Mouse (Mus musculus): ENCODE measurements at regions not wholly inside any gene's neighbourhood (a gene's known extent, or its start where the extent isn't known, plus 50 kb on each side); places are given as distances from the start of the nearest gene placed in this dataset.
A peak's percentile ranks its signal among the peaks of the same experiment; 100 is the strongest.

DNA sequence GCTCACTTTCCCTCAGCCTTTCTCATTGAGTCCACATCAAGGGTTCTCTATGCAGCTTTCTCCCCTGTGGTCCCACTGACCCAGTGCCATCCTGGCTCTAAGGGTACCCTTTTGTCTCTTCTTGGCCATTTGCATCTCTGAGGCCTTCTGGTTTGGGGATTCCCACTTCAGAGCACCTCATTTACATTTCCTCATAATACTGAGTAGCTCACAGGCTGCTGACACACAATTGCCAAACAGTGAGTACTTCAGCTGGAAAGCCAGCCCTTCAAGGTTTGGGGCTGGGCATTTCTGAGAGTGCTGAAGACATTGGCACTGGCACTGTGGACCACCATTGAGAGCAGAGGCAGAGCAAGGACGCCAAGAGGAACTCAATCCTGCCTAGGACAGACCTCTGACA is 99.2 kb downstream of the Rassf10 start:
- no peaks in the 10 kb centered on the region for H3K4me1 ChIP-seq (ENCODE audit: control insufficient read depth, insufficient read depth, low read length)
- peak; percentile 80 for ATAC-seq
- no peak overlapping the region for H3K4me3 ChIP-seq (ENCODE audit: low read depth, low read length)
- H3K9me3 ChIP-seq (replicated peaks; ENCODE audit: control insufficient read depth, low read length, poor library complexity, severe bottlenecking) = no peaks in the 10 kb centered on the region
- no peak overlapping the region for H3K27ac ChIP-seq (ENCODE audit: low read length)
- no peaks in the 10 kb centered on the region for H3K27me3 ChIP-seq (ENCODE audit: control insufficient read depth, insufficient read depth, low read depth, low read length)
- no peaks in the 10 kb centered on the region for H3K36me3 ChIP-seq (ENCODE audit: control insufficient read depth, insufficient read depth, low read length)
- no peak overlapping the region for H3K4me2 ChIP-seq (ENCODE audit: low read length)
- H3K9ac ChIP-seq (ENCODE audit: low read depth, low read length) = no peak overlapping the region
- 19% methylated on average over 1 of the region's 1 CpGs for WGBS

DNA sequence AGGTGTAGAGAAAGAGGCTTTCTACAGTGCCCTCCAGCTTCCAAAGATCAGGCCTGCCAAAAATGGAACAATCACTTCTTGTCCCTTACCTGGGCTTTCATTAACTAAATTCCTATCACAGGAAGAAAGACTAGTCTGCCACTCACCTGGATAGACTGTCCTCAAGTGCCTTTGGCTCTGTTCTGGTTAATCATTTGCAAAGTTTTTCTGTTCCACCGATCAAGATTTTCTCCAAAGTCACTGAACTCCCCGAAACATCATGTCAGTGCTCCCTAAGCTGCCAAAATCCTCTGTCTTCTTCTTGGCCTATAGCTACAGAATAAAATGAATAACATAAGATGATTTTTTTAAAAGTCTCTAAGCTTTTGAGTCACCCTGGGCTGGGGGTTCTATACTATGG is 102.7 kb downstream of the Rassf10 start:
- H3K4me2 ChIP-seq (ENCODE audit: low read length) = no peak overlapping the region
- no peak overlapping the region for H3K4me3 ChIP-seq (ENCODE audit: low read depth, low read length)
- 94% methylated on average over 2 of the region's 2 CpGs for WGBS
- H3K9ac ChIP-seq (ENCODE audit: low read depth, low read length) = no peak overlapping the region
- no peaks in the 10 kb centered on the region for H3K4me1 ChIP-seq (ENCODE audit: control insufficient read depth, insufficient read depth, low read length)
- H3K9me3 ChIP-seq (replicated peaks; ENCODE audit: control insufficient read depth, low read length, poor library complexity, severe bottlenecking) = no peaks in the 10 kb centered on the region
- ATAC-seq = no peak
- no peaks in the 10 kb centered on the region for H3K27me3 ChIP-seq (ENCODE audit: control insufficient read depth, insufficient read depth, low read depth, low read length)
- no peaks in the 10 kb centered on the region for H3K36me3 ChIP-seq (ENCODE audit: control insufficient read depth, insufficient read depth, low read length)
- H3K27ac ChIP-seq (ENCODE audit: low read length) = no peak overlapping the region

- no peak overlapping the region for H3K4me2 ChIP-seq (ENCODE audit: low read length)
- H3K4me3 ChIP-seq (ENCODE audit: low read depth, low read length) = no peak overlapping the region
- no peaks in the 10 kb centered on the region for H3K27me3 ChIP-seq (ENCODE audit: control insufficient read depth, insufficient read depth, low read depth, low read length)
- no peaks in the 10 kb centered on the region for H3K4me1 ChIP-seq (ENCODE audit: control insufficient read depth, insufficient read depth, low read length)
- ATAC-seq = no peak; the same call in 1 of the 2 replicates
- 40% methylated on average over 12 of the region's 12 CpGs for WGBS
- H3K9me3 ChIP-seq (replicated peaks; ENCODE audit: control insufficient read depth, low read length, poor library complexity, severe bottlenecking) = no peaks in the 10 kb centered on the region
- H3K27ac ChIP-seq (ENCODE audit: low read length) = no peak overlapping the region
- no peak overlapping the region for H3K9ac ChIP-seq (ENCODE audit: low read depth, low read length)
- no peaks in the 10 kb centered on the region for H3K36me3 ChIP-seq (ENCODE audit: control insufficient read depth, insufficient read depth, low read length)
Observed at GRCm38 (mm10) chr7:113059211-113059966, 105.6 kb downstream of the Rassf10 start.

DNA sequence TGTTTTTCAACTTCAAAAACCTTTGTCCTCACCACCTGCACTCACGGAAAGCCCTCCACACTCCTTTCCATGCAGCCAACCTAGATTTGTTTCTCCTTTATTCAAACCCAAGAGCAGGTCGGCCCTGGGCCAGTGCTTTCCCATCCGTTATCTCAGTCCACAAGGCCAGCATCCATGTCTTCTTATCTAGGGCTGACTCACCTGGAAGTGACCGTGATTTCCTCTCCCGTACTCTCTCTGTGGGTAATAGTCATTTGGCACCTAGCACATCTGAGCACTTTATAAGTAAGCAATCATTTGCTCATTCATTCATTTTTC is 106.2 kb downstream of the Rassf10 start:
- H3K4me1 ChIP-seq (ENCODE audit: control insufficient read depth, insufficient read depth, low read length) = no peaks in the 10 kb centered on the region
- H3K4me2 ChIP-seq (ENCODE audit: low read length) = no peak overlapping the region
- no peaks in the 10 kb centered on the region for H3K36me3 ChIP-seq (ENCODE audit: control insufficient read depth, insufficient read depth, low read length)
- no peaks in the 10 kb centered on the region for H3K9me3 ChIP-seq (replicated peaks; ENCODE audit: control insufficient read depth, low read length, poor library complexity, severe bottlenecking)
- no peak overlapping the region for H3K9ac ChIP-seq (ENCODE audit: low read depth, low read length)
- H3K27ac ChIP-seq (ENCODE audit: low read length) = no peak overlapping the region
- no peaks in the 10 kb centered on the region for H3K27me3 ChIP-seq (ENCODE audit: control insufficient read depth, insufficient read depth, low read depth, low read length)
- WGBS = 72% methylated on average over 5 of the region's 5 CpGs
- no peak for ATAC-seq
- H3K4me3 ChIP-seq (ENCODE audit: low read depth, low read length) = no peak overlapping the region

DNA sequence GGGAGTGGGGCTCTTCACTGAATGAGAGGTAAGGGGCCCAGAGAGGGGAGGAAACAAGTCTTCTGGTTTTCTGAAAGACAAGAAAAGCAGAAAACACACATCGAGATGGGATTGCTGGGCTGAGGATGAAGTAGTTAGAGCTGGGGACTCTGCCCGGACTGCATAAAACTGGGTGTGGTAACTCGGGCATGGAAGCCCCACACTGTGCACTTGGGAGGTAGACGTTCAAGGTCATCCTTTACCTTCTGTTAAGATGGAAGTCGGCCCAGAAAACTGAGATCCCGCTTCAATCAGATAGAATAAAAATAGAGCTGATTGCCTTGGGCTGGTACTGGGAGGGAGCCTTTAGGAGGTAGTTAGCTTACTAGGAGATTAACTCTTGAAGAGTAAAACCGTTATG is 107.2 kb downstream of the Rassf10 start:
- Histone ChIP-seq H3K27me3 (ENCODE audit: control insufficient read depth, insufficient read depth, low read depth, low read length) (no peaks in the 10 kb centered on the region), H3K9me3 (replicated peaks; ENCODE audit: control insufficient read depth, low read length, poor library complexity, severe bottlenecking) (no peaks in the 10 kb centered on the region), H3K4me3 (ENCODE audit: low read depth, low read length) (no peak overlapping the region), H3K36me3 (ENCODE audit: control insufficient read depth, insufficient read depth, low read length) (no peaks in the 10 kb centered on the region), H3K4me1 (ENCODE audit: control insufficient read depth, insufficient read depth, low read length) (no peaks in the 10 kb centered on the region), H3K9ac (ENCODE audit: low read depth, low read length) (no peak overlapping the region), H3K27ac (ENCODE audit: low read length) (no peak overlapping the region), H3K4me2 (ENCODE audit: low read length) (no peak overlapping the region)
- no peak for ATAC-seq
- WGBS = 76% methylated on average over 7 of the region's 7 CpGs

DNA sequence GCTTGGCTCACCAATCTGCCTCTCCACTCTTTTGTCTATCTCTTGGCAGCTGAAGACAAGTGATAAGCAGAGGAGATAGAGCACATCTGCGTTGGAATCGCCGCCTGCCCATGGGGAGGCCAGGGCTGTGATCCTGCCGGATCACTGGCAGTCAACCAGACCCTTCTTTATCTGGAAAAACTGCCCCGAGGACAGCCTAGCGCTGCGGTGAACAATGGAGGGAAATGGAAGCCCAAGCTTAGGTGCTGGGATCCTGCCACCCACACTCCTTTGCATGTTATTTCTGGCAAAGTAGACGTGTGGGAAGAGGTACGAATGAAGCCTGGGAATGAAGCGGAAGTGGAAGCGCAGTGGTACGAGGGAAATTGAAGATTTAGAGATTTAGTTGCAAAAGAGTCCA is 112.8 kb downstream of the Rassf10 start:
- H3K4me1 ChIP-seq (ENCODE audit: control insufficient read depth, insufficient read depth, low read length) = no peaks in the 10 kb centered on the region
- no peaks in the 10 kb centered on the region for H3K27me3 ChIP-seq (ENCODE audit: control insufficient read depth, insufficient read depth, low read depth, low read length)
- WGBS = 77% methylated on average over 12 of the region's 12 CpGs
- H3K9ac ChIP-seq (ENCODE audit: low read depth, low read length) = no peak overlapping the region
- H3K9me3 ChIP-seq (replicated peaks; ENCODE audit: control insufficient read depth, low read length, poor library complexity, severe bottlenecking) = no peaks in the 10 kb centered on the region
- H3K4me3 ChIP-seq (ENCODE audit: low read depth, low read length) = no peak overlapping the region
- no peaks in the 10 kb centered on the region for H3K36me3 ChIP-seq (ENCODE audit: control insufficient read depth, insufficient read depth, low read length)
- no peak for ATAC-seq
- no peak overlapping the region for H3K27ac ChIP-seq (ENCODE audit: low read length)
- no peak overlapping the region for H3K4me2 ChIP-seq (ENCODE audit: low read length)

GRCm38 (mm10) chr7:113068296-113068695 is 114.5 kb downstream of the Rassf10 start:
- Histone ChIP-seq H3K4me3 (ENCODE audit: low read depth, low read length) (no peak overlapping the region), H3K27me3 (ENCODE audit: control insufficient read depth, insufficient read depth, low read depth, low read length) (no peaks in the 10 kb centered on the region), H3K9me3 (replicated peaks; ENCODE audit: control insufficient read depth, low read length, poor library complexity, severe bottlenecking) (no peaks in the 10 kb centered on the region), H3K27ac (ENCODE audit: low read length) (no peak overlapping the region), H3K4me2 (ENCODE audit: low read length) (no peak overlapping the region), H3K4me1 (ENCODE audit: control insufficient read depth, insufficient read depth, low read length) (no peaks in the 10 kb centered on the region), H3K9ac (ENCODE audit: low read depth, low read length) (no peak overlapping the region), H3K36me3 (ENCODE audit: control insufficient read depth, insufficient read depth, low read length) (no peaks in the 10 kb centered on the region)
- ATAC-seq = no peak
- WGBS = 95% methylated on average over 6 of the region's 6 CpGs

- WGBS = 72% methylated on average over 4 of the region's 4 CpGs
- no peak for ATAC-seq
- Histone ChIP-seq H3K36me3 (ENCODE audit: control insufficient read depth, insufficient read depth, low read length) (no peaks in the 10 kb centered on the region), H3K4me3 (ENCODE audit: low read depth, low read length) (no peak overlapping the region), H3K4me1 (ENCODE audit: control insufficient read depth, insufficient read depth, low read length) (0 out of 2 replicates have a peak, but pooled peaks cover 4% of the 10 kb centered on the region), H3K27ac (ENCODE audit: low read length) (no peak overlapping the region), H3K4me2 (ENCODE audit: low read length) (no peak overlapping the region), H3K9me3 (replicated peaks; ENCODE audit: control insufficient read depth, low read length, poor library complexity, severe bottlenecking) (no peaks in the 10 kb centered on the region), H3K9ac (ENCODE audit: low read depth, low read length) (no peak overlapping the region), H3K27me3 (ENCODE audit: control insufficient read depth, insufficient read depth, low read depth, low read length) (no peaks in the 10 kb centered on the region)
Observed at GRCm38 (mm10) chr7:113069336-113069924, 115.7 kb downstream of the Rassf10 start.

GRCm38 (mm10) chr7:113071418-113071817 is 117.7 kb downstream of the Rassf10 start:
- 94% methylated on average over 1 of the region's 1 CpGs for WGBS
- no peak for ATAC-seq
- H3K27me3 ChIP-seq (ENCODE audit: control insufficient read depth, insufficient read depth, low read depth, low read length) = no peaks in the 10 kb centered on the region
- H3K36me3 ChIP-seq (ENCODE audit: control insufficient read depth, insufficient read depth, low read length) = no peaks in the 10 kb centered on the region
- no peak overlapping the region for H3K27ac ChIP-seq (ENCODE audit: low read length)
- H3K9me3 ChIP-seq (replicated peaks; ENCODE audit: control insufficient read depth, low read length, poor library complexity, severe bottlenecking) = no peaks in the 10 kb centered on the region
- H3K9ac ChIP-seq (ENCODE audit: low read depth, low read length) = no peak overlapping the region
- H3K4me1 ChIP-seq (ENCODE audit: control insufficient read depth, insufficient read depth, low read length) = 0 out of 2 replicates have a peak, but pooled peaks cover 4% of the 10 kb centered on the region
- H3K4me3 ChIP-seq (ENCODE audit: low read depth, low read length) = no peak overlapping the region
- no peak overlapping the region for H3K4me2 ChIP-seq (ENCODE audit: low read length)

All from midbrain, embryonic 16.5 days (tissue).